Mouse (Mus musculus) erythroid progenitor cell, adult 5-6 weeks (primary cell): Measurements from ENCODE around the gene Tmem37. TPM values are rescaled to one million over a fixed set of nuclear protein-coding genes. Genes with fewer than 3 reads are reported as not detected.

Source experiments
- ATAC-seq: replicated peaks from 2 replicates; pipeline ENCODE4 v1.8.0; 2016; ENCODE audit warnings: moderate number of reproducible peaks, mild to moderate bottlenecking, moderate TSS enrichment, inconsistent platforms; ENCODE audit not compliant: poor library complexity, low FRiP score, severe bottlenecking
- total RNA-seq, 2 experiments: library from RNA; stranded (forward) in 1 of 2; stranded (reverse) in 1 of 2; fragments of 150-400 nt in 1 of 2; fragments of 186-747, 209-891 nt in 1 of 2; gene quantifications; 2 replicates each; pipeline versions ENCODE4 v1.2.3 to v1.2.4; 2015 to 2017; ENCODE audit warnings: low replicate concordance in 2 of 2

The Tmem37 gene
- total RNA-seq, 2 experiments from 2014 or later: not detected

DNA sequence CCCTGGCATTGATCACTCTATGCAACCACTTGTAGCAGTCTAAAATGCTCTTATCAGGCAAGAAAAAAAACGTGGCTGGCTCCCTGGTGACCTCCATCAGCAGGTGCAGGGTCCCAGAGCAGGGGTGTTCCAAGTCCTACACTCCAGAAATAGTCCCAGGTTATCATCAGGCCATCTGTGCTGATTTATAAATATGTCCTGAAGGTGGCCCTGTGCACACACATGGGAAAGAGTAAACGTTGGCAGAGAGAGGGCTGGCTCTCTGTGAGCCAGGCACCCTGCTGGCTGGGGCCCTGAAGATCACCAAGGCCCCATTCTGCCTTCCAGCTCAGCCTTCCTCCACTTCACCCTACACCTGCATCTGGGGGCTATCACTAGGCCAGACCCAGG lies 48.8 kb downstream of the Tmem37 start:
- no peak for ATAC-seq

DNA sequence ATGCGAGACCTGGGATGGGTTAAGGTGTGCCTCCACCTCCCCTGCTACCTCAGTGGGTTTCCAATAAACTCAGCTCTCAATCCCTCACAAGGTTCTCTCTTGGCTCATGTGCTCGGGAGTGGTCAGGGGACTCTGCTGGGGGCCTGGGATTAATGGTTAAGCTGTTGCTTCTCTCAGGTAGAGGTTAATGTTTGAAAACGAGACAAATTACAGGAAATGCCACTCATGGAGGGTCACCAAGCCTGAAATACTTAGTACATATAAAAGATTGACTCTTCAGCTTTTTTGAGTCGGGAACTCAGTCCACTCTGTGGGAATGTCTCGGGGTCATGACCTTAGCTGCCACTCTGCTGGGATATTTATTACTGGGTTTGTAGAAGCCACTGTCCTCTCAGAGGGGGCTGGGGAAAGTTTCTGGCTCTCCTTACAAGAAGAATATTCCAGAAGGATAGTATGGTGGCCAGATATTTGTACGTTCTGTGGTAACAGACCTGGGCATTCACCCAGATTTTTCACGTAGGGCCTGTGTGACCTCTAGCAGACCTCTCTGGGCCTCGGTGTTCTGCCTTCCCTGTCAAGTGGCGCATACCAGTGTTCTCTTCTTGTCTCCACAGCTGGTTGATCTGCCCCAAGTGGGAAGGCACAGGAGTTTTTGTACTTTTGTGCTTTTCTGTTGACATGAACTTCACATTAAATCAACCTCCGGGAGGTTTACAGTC lies 49.4 kb downstream of the Tmem37 start:
- ATAC-seq: no peak

DNA sequence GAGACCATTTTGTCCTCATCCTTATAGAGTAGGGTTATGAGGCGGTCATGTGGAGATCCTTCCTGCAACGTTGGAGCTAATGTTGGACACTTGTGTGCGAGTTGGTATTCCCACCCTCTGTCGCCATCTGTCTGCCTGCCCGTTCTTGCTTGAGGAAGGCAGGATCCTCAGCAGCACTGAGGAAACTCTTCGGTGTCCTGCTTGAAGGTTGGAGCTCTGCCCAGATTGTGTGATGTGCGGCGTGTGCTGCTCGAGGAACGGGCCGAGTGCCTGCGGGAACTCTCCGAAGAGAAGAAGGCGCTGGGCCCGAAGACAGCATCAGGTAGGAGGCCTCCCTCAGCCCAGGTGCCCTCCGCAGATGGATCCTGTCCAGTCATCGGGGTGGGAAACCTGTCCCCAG lies 51.9 kb downstream of the Tmem37 start:
- ATAC-seq: no peak

DNA sequence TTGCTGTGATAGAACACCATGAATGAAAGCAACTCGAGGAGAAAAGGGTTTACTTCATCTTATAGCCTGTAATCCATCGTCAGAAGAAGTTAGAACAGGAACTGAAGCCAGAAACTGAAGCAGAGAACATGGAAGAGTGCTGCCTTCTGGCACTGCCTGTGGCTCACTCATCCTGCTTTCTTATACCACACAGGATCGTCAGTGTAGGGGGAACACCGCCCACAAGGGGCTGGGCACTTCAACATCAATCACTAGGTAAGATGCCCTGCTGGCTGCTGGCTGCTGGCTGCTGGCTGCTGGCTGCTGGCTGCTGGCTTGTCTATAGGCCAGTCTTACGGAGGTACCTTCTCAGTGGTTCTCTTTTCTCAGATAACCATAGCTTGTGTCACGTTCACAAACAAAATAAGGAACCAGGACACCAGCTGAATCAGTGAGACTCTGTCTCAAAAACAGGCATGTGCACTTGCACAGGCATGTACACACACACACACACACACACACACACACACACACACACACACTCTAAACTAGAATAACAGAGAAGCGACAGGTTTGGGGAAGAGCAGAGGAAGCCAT lies 53.5 kb downstream of the Tmem37 start:
- ATAC-seq: no peak

DNA sequence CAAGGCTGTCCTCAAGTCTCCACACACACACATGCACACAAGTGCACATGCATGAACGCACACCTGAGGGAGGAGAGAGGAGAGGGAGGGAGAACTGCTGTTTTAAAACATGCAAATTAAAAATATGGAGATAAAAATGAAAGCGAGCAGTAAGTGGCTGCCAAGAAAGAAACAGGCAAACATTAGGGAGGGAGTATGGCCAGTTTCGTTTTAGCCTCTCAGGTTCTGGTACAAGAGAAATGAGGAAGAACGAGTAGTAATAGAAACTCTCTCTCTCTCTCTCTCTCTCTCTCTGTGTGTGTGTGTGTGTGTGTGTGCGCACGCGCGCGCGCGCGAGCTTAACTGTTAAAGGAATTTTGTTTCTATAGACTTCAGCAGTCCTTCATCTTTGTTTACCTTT lies 54.4 kb downstream of the Tmem37 start:
- ATAC-seq: no peak

DNA sequence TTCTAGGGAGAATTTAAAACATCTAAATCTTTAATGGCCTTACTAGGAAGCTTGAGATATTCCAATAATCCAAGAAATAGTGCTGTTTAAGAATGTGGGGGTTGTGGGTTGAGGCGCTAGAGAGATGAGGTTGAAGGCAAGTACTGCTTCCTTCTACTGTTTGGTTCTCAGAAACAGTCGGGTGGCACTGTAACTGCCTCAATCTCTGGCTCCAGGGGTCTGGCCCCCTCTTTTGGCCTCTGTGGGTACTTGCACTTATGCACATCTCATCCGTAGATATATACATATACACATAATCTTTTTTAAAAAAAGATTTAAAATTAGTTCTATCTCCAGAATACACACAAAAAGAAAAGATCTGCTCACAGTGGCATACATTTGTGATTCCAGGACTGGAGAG lies 55.0 kb downstream of the Tmem37 start:
- ATAC-seq: no peak

Other genes starting within 250 kb of the Tmem37 start
- gene Ptpn4, start 236.5 kb downstream of the Tmem37 start, total RNA-seq (2015; ENCODE audit: low replicate concordance): 2.1 and 14.1 TPM in 2 replicates
- 8.1 and 21.0 TPM in 2 replicates for gene Ptpn4, start 236.5 kb downstream of the Tmem37 start, total RNA-seq (2017; ENCODE audit: low replicate concordance)
- gene Tmem177, start 160.9 kb downstream of the Tmem37 start, total RNA-seq (2015; ENCODE audit: low replicate concordance): 1.3 and 2.9 TPM in 2 replicates
- 0.53 and 2.7 TPM in 2 replicates for gene Tmem177, start 160.9 kb downstream of the Tmem37 start, total RNA-seq (2017; ENCODE audit: low replicate concordance)
- gene Cfap221, start 76.8 kb downstream of the Tmem37 start, total RNA-seq (2015; ENCODE audit: low replicate concordance): not detected in 2 replicates
- gene Cfap221, start 76.8 kb downstream of the Tmem37 start, total RNA-seq (2017; ENCODE audit: low replicate concordance): not detected in 2 replicates
- gene Sctr, start 67.2 kb downstream of the Tmem37 start, total RNA-seq (2015; ENCODE audit: low replicate concordance): not detected in 2 replicates
- not detected in 2 replicates for gene Sctr, start 67.2 kb downstream of the Tmem37 start, total RNA-seq (2017; ENCODE audit: low replicate concordance)
- gene Dbi, start 47.0 kb upstream of the Tmem37 start, total RNA-seq (2015; ENCODE audit: low replicate concordance): 40.7 and 50.5 TPM in 2 replicates
- gene Dbi, start 47.0 kb upstream of the Tmem37 start, total RNA-seq (2017; ENCODE audit: low replicate concordance): 28.7 and 46.7 TPM in 2 replicates
- 17.3 TPM in 1 of 2 replicates, not detected in the other for gene 3110009E18Rik, start 47.1 kb upstream of the Tmem37 start, total RNA-seq (2015; ENCODE audit: low replicate concordance)
- not detected in 2 replicates for gene 3110009E18Rik, start 47.1 kb upstream of the Tmem37 start, total RNA-seq (2017; ENCODE audit: low replicate concordance)
- 37.3 and 42.2 TPM in 2 replicates for gene Steap3, start 198.6 kb upstream of the Tmem37 start, total RNA-seq (2015; ENCODE audit: low replicate concordance)
- 23.2 and 37.0 TPM in 2 replicates for gene Steap3, start 198.6 kb upstream of the Tmem37 start, total RNA-seq (2017; ENCODE audit: low replicate concordance)